Mouse (Mus musculus): ENCODE measurements around the gene Aplp1.

GRCm38 (mm10) chr7:30394379-30394778 lies 51.0 kb downstream of the Aplp1 start:
- no peak for TF ChIP-seq EP300 (IDR thresholded peaks at IDR 0.05; ENCODE audit: low read depth)
- no peak for TF ChIP-seq CTCF (IDR thresholded peaks at IDR 0.05; ENCODE audit: low read depth)
